Mouse (Mus musculus) limb, embryonic 14.5 days (tissue): Measurements from ENCODE around the gene Arl16. TPM values are rescaled to one million over a fixed set of nuclear protein-coding genes. Genes with fewer than 3 reads are reported as not detected.

Source experiments
- ATAC-seq: fragments of 200-750 bp; cut with Nextera tagmentation; 2 replicates; pipeline ENCODE4 v1.8.0; 2017; ENCODE audit warnings: low read depth, moderate number of reproducible peaks, moderate TSS enrichment; ENCODE audit not compliant: low FRiP score
- DNase-seq: peaks from one replicate; pipeline ENCODE4 v3.0.0-alpha.2; 2015; ENCODE audit warnings: low spot score
- H3K27ac ChIP-seq: fragments of 300-500 bp; sonication (generic); replicated peaks from 2 replicates; pipeline ENCODE4 v1.5.1; 2014; ENCODE audit warnings: low read depth, mild to moderate bottlenecking, low read length, moderate library complexity, mixed read lengths
- H3K27me3 ChIP-seq: fragments of 300-500 bp; sonication (generic); 2 replicates; pipeline ENCODE4 v1.6.1; 2014; ENCODE audit warnings: low read length, mixed read lengths; ENCODE audit not compliant: control insufficient read depth, insufficient read depth
- H3K36me3 ChIP-seq: fragments of 300-500 bp; sonication (generic); 2 replicates; pipeline ENCODE4 v1.6.1; 2014; ENCODE audit warnings: mild to moderate bottlenecking, low read length, moderate library complexity, mixed read lengths; ENCODE audit not compliant: control insufficient read depth, insufficient read depth
- H3K4me1 ChIP-seq: fragments of 300-500 bp; sonication (generic); 2 replicates; pipeline ENCODE4 v1.6.1; 2014; ENCODE audit warnings: antibody characterized with exemption, low read length, mixed read lengths; ENCODE audit not compliant: control insufficient read depth, insufficient read depth
- H3K4me2 ChIP-seq: fragments of 300-500 bp; sonication (generic); replicated peaks from 2 replicates; pipeline ENCODE4 v1.6.1; 2014; ENCODE audit warnings: low read depth, mild to moderate bottlenecking, low read length, moderate library complexity; ENCODE audit not compliant: severe bottlenecking
- H3K4me3 ChIP-seq: fragments of 300-500 bp; sonication (generic); replicated peaks from 2 replicates; pipeline ENCODE4 v1.5.1; 2014; ENCODE audit warnings: low read length
- H3K9ac ChIP-seq: fragments of 300-500 bp; sonication (generic); 2 replicates; pipeline ENCODE4 v1.6.1; 2014; ENCODE audit warnings: mild to moderate bottlenecking, low read depth, low read length, moderate library complexity; ENCODE audit not compliant: severe bottlenecking
- H3K9me3 ChIP-seq: fragments of 300-500 bp; sonication (generic); 2 replicates; pipeline ENCODE4 v1.6.1; 2016; ENCODE audit warnings: low read length; ENCODE audit not compliant: control insufficient read depth
- POLR2A ChIP-seq: fragments of 200-500 bp; IDR thresholded peaks from 2 replicates; pipeline ENCODE4 v1.8.0; 2012; ENCODE audit warnings: inconsistent platforms, mild to moderate bottlenecking, moderate library complexity, borderline replicate concordance; ENCODE audit not compliant: insufficient read depth, insufficient read length; ENCODE audit errors: extremely low read depth
- WGBS: fragments of 180-500 bp; shearing (Covaris S2); extraction: QIAGEN DNeasy Blood & Tissue Kit; methylation state at CpG from one replicate; pipeline ENCODE4 v1.1.7; 2014; 5-methylcytosine and 5-hydroxymethylcytosine counted together
- polyA plus RNA-seq, 2 experiments: library from polyadenylated mRNA; depleted of rRNA in 1 of 2; stranded (reverse) in 1 of 2; unstranded in 1 of 2; fragments of >200 nt; fragmentation: Nextera tagmentation in 1 of 2; extraction: Ambion mirVana in 1 of 2; gene quantifications; 2 replicates each; pipeline versions ENCODE4 v1.2.1 to v1.2.3; 2012 to 2014

Arl16 gene
- polyA plus RNA-seq, 2 experiments, result 45.2 to 48.9 TPM

GRCm38 (mm10) chr11:120422651-120423568, 44.5 kb downstream of the Arl16 start:
- Histone ChIP-seq H3K36me3 (peaks cover 81% of the 10 kb centered on the region), H3K27me3 (no peaks in the 10 kb centered on the region), H3K4me3 (no peak overlapping the region), H3K9me3 (no peaks in the 10 kb centered on the region), H3K4me1 (peaks cover 11% of the 10 kb centered on the region; the same call in 1 of the 2 replicates), H3K4me2 (no peak overlapping the region), H3K27ac (0 out of 2 replicates have a peak overlapping the region, but pooled peaks have one; percentile 33), H3K9ac (no peak overlapping the region)
- no peak for TF ChIP-seq POLR2A
- ATAC-seq, result no peak
- WGBS, result 50% methylated on average over 13 of the region's 13 CpGs
- no peak for DNase-seq

- Histone ChIP-seq H3K4me1 (peaks cover 8% of the 10 kb centered on the region; the same call in 1 of the 2 replicates), H3K4me2 (no peak overlapping the region), H3K36me3 (peaks cover 85% of the 10 kb centered on the region), H3K9ac (no peak overlapping the region), H3K27me3 (no peaks in the 10 kb centered on the region), H3K9me3 (no peaks in the 10 kb centered on the region), H3K27ac (no peak overlapping the region), H3K4me3 (no peak overlapping the region)
- 94% methylated on average over 1 of the region's 1 CpGs for WGBS
- TF ChIP-seq POLR2A, result no peak
- DNase-seq (no peak), ATAC-seq (no peak)
Measured at GRCm38 (mm10) chr11:120418592-120418991, 48.8 kb downstream of the Arl16 start.

- no peak overlapping the region for H3K9ac ChIP-seq
- H3K9me3 ChIP-seq, result no peaks in the 10 kb centered on the region
- no peak overlapping the region for H3K4me2 ChIP-seq
- no peak overlapping the region for H3K27ac ChIP-seq
- TF ChIP-seq POLR2A, result no peak
- H3K4me1 ChIP-seq, result peaks cover 2% of the 10 kb centered on the region; the same call in 1 of the 2 replicates
- H3K4me3 ChIP-seq, result no peak overlapping the region
- no peaks in the 10 kb centered on the region for H3K27me3 ChIP-seq
- WGBS, result 93% methylated on average over 7 of the region's 7 CpGs
- peaks cover 91% of the 10 kb centered on the region for H3K36me3 ChIP-seq
- no peak for ATAC-seq
- DNase-seq, result no peak
Measured at GRCm38 (mm10) chr11:120417852-120418251, 49.6 kb downstream of the Arl16 start.

Other genes starting within 250 kb of the Arl16 start
- 22.9 and 28.3 TPM in 2 replicates for gene Bahcc1, start 234.7 kb downstream of the Arl16 start, polyA plus RNA-seq (2012; rRNA removed)
- 14.0 and 14.9 TPM in 2 replicates for gene Bahcc1, start 234.7 kb downstream of the Arl16 start, polyA plus RNA-seq (2014; fragmentation: Nextera tagmentation; extraction: Ambion mirVana)
- gene Actg1, start 119.1 kb downstream of the Arl16 start, polyA plus RNA-seq (2012; rRNA removed), result 1,359 and 1,631 TPM in 2 replicates
- 2,223 and 2,513 TPM in 2 replicates for gene Actg1, start 119.1 kb downstream of the Arl16 start, polyA plus RNA-seq (2014; fragmentation: Nextera tagmentation; extraction: Ambion mirVana)
- 0.32 and 0.36 TPM in 2 replicates for gene Fscn2, start 106.1 kb downstream of the Arl16 start, polyA plus RNA-seq (2012; rRNA removed)
- gene Fscn2, start 106.1 kb downstream of the Arl16 start, polyA plus RNA-seq (2014; fragmentation: Nextera tagmentation; extraction: Ambion mirVana), result 0.88 and 1.6 TPM in 2 replicates
- gene Faap100, start 88.8 kb downstream of the Arl16 start, polyA plus RNA-seq (2012; rRNA removed), result 45.0 and 64.7 TPM in 2 replicates
- 33.9 and 42.0 TPM in 2 replicates for gene Faap100, start 88.8 kb downstream of the Arl16 start, polyA plus RNA-seq (2014; fragmentation: Nextera tagmentation; extraction: Ambion mirVana)
- 51.5 and 59.2 TPM in 2 replicates for gene Nploc4, start 29.9 kb downstream of the Arl16 start, polyA plus RNA-seq (2012; rRNA removed)
- gene Nploc4, start 29.9 kb downstream of the Arl16 start, polyA plus RNA-seq (2014; fragmentation: Nextera tagmentation; extraction: Ambion mirVana), result 38.8 and 41.8 TPM in 2 replicates
- 0.20 and 0.23 TPM in 2 replicates for gene Tspan10, start 25.0 kb downstream of the Arl16 start, polyA plus RNA-seq (2012; rRNA removed)
- not detected in 2 replicates for gene Tspan10, start 25.0 kb downstream of the Arl16 start, polyA plus RNA-seq (2014; fragmentation: Nextera tagmentation; extraction: Ambion mirVana)
- 0.31 and 0.70 TPM in 2 replicates for gene Pde6g, start 14.1 kb downstream of the Arl16 start, polyA plus RNA-seq (2012; rRNA removed)
- gene Pde6g, start 14.1 kb downstream of the Arl16 start, polyA plus RNA-seq (2014; fragmentation: Nextera tagmentation; extraction: Ambion mirVana), result not detected in 2 replicates
- 12.3 and 14.7 TPM in 2 replicates for gene Oxld1, start 9.5 kb downstream of the Arl16 start, polyA plus RNA-seq (2012; rRNA removed)
- gene Oxld1, start 9.5 kb downstream of the Arl16 start, polyA plus RNA-seq (2014; fragmentation: Nextera tagmentation; extraction: Ambion mirVana), result 12.8 and 14.3 TPM in 2 replicates
- 42.1 and 43.0 TPM in 2 replicates for gene Ccdc137, start 9.5 kb downstream of the Arl16 start, polyA plus RNA-seq (2012; rRNA removed)
- gene Ccdc137, start 9.5 kb downstream of the Arl16 start, polyA plus RNA-seq (2014; fragmentation: Nextera tagmentation; extraction: Ambion mirVana), result 29.2 TPM in 2 replicates
- 87.0 and 101 TPM in 2 replicates for gene Mrpl12, start 17.0 kb upstream of the Arl16 start, polyA plus RNA-seq (2012; rRNA removed)
- 127 and 142 TPM in 2 replicates for gene Mrpl12, start 17.0 kb upstream of the Arl16 start, polyA plus RNA-seq (2014; fragmentation: Nextera tagmentation; extraction: Ambion mirVana)
- 54.4 and 75.1 TPM in 2 replicates for gene Slc25a10, start 24.2 kb upstream of the Arl16 start, polyA plus RNA-seq (2012; rRNA removed)
- gene Slc25a10, start 24.2 kb upstream of the Arl16 start, polyA plus RNA-seq (2014; fragmentation: Nextera tagmentation; extraction: Ambion mirVana), result 44.1 and 44.4 TPM in 2 replicates
- 11.2 and 15.0 TPM in 2 replicates for gene Gcgr, start 63.1 kb upstream of the Arl16 start, polyA plus RNA-seq (2012; rRNA removed)
- gene Gcgr, start 63.1 kb upstream of the Arl16 start, polyA plus RNA-seq (2014; fragmentation: Nextera tagmentation; extraction: Ambion mirVana), result 4.9 and 6.3 TPM in 2 replicates
- gene Mcrip1, start 82.1 kb upstream of the Arl16 start, polyA plus RNA-seq (2012; rRNA removed), result 203 and 265 TPM in 2 replicates
- 271 and 274 TPM in 2 replicates for gene Mcrip1, start 82.1 kb upstream of the Arl16 start, polyA plus RNA-seq (2014; fragmentation: Nextera tagmentation; extraction: Ambion mirVana)
- 2.7 and 3.7 TPM in 2 replicates for gene Ppp1r27, start 83.5 kb upstream of the Arl16 start, polyA plus RNA-seq (2012; rRNA removed)
- 3.3 and 3.5 TPM in 2 replicates for gene Ppp1r27, start 83.5 kb upstream of the Arl16 start, polyA plus RNA-seq (2014; fragmentation: Nextera tagmentation; extraction: Ambion mirVana)
- 569 and 645 TPM in 2 replicates for gene P4hb, start 105.6 kb upstream of the Arl16 start, polyA plus RNA-seq (2012; rRNA removed)
- 968 and 988 TPM in 2 replicates for gene P4hb, start 105.6 kb upstream of the Arl16 start, polyA plus RNA-seq (2014; fragmentation: Nextera tagmentation; extraction: Ambion mirVana)
- 610 and 750 TPM in 2 replicates for gene Arhgdia, start 114.0 kb upstream of the Arl16 start, polyA plus RNA-seq (2012; rRNA removed)
- gene Arhgdia, start 114.0 kb upstream of the Arl16 start, polyA plus RNA-seq (2014; fragmentation: Nextera tagmentation; extraction: Ambion mirVana), result 566 and 572 TPM in 2 replicates
- 96.8 and 143 TPM in 2 replicates for gene Alyref, start 130.8 kb upstream of the Arl16 start, polyA plus RNA-seq (2012; rRNA removed)
- gene Alyref, start 130.8 kb upstream of the Arl16 start, polyA plus RNA-seq (2014; fragmentation: Nextera tagmentation; extraction: Ambion mirVana), result 478 TPM in 2 replicates
- gene Anapc11, start 130.8 kb upstream of the Arl16 start, polyA plus RNA-seq (2012; rRNA removed), result 190 and 205 TPM in 2 replicates
- gene Anapc11, start 130.8 kb upstream of the Arl16 start, polyA plus RNA-seq (2014; fragmentation: Nextera tagmentation; extraction: Ambion mirVana), result 248 and 254 TPM in 2 replicates
- 2.1 and 3.3 TPM in 2 replicates for gene Npb, start 140.9 kb upstream of the Arl16 start, polyA plus RNA-seq (2012; rRNA removed)
- 2.1 and 2.7 TPM in 2 replicates for gene Npb, start 140.9 kb upstream of the Arl16 start, polyA plus RNA-seq (2014; fragmentation: Nextera tagmentation; extraction: Ambion mirVana)
- 247 and 305 TPM in 2 replicates for gene Pcyt2, start 150.3 kb upstream of the Arl16 start, polyA plus RNA-seq (2012; rRNA removed)
- 101 and 119 TPM in 2 replicates for gene Pcyt2, start 150.3 kb upstream of the Arl16 start, polyA plus RNA-seq (2014; fragmentation: Nextera tagmentation; extraction: Ambion mirVana)
- gene Sirt7, start 157.6 kb upstream of the Arl16 start, polyA plus RNA-seq (2012; rRNA removed), result 43.7 and 47.0 TPM in 2 replicates
- gene Sirt7, start 157.6 kb upstream of the Arl16 start, polyA plus RNA-seq (2014; fragmentation: Nextera tagmentation; extraction: Ambion mirVana), result 27.5 and 28.9 TPM in 2 replicates
- 56.9 and 67.7 TPM in 2 replicates for gene Mafg, start 166.0 kb upstream of the Arl16 start, polyA plus RNA-seq (2012; rRNA removed)
- 26.1 and 30.5 TPM in 2 replicates for gene Mafg, start 166.0 kb upstream of the Arl16 start, polyA plus RNA-seq (2014; fragmentation: Nextera tagmentation; extraction: Ambion mirVana)
- 66.4 and 78.8 TPM in 2 replicates for gene Pycr1, start 176.2 kb upstream of the Arl16 start, polyA plus RNA-seq (2012; rRNA removed)
- gene Pycr1, start 176.2 kb upstream of the Arl16 start, polyA plus RNA-seq (2014; fragmentation: Nextera tagmentation; extraction: Ambion mirVana), result 50.3 and 56.9 TPM in 2 replicates
- 0.22 and 0.60 TPM in 2 replicates for gene Myadml2, start 180.6 kb upstream of the Arl16 start, polyA plus RNA-seq (2012; rRNA removed)
- 0.68 and 1.6 TPM in 2 replicates for gene Myadml2, start 180.6 kb upstream of the Arl16 start, polyA plus RNA-seq (2014; fragmentation: Nextera tagmentation; extraction: Ambion mirVana)
- gene Notum, start 193.6 kb upstream of the Arl16 start, polyA plus RNA-seq (2012; rRNA removed), result 12.8 and 17.7 TPM in 2 replicates
- gene Notum, start 193.6 kb upstream of the Arl16 start, polyA plus RNA-seq (2014; fragmentation: Nextera tagmentation; extraction: Ambion mirVana), result 4.6 and 4.7 TPM in 2 replicates
- 73.9 and 88.6 TPM in 2 replicates for gene Aspscr1, start 205.4 kb upstream of the Arl16 start, polyA plus RNA-seq (2012; rRNA removed)
- gene Aspscr1, start 205.4 kb upstream of the Arl16 start, polyA plus RNA-seq (2014; fragmentation: Nextera tagmentation; extraction: Ambion mirVana), result 96.1 and 101 TPM in 2 replicates
- 101 and 107 TPM in 2 replicates for gene Cenpx, start 246.1 kb upstream of the Arl16 start, polyA plus RNA-seq (2012; rRNA removed)
- gene Cenpx, start 246.1 kb upstream of the Arl16 start, polyA plus RNA-seq (2014; fragmentation: Nextera tagmentation; extraction: Ambion mirVana), result 159 and 161 TPM in 2 replicates
- 91.3 and 98.3 TPM in 2 replicates for gene Lrrc45, start 246.3 kb upstream of the Arl16 start, polyA plus RNA-seq (2012; rRNA removed)
- gene Lrrc45, start 246.3 kb upstream of the Arl16 start, polyA plus RNA-seq (2014; fragmentation: Nextera tagmentation; extraction: Ambion mirVana), result 48.1 and 51.7 TPM in 2 replicates